Mouse (Mus musculus): ENCODE measurements around the gene Sox18.
A peak's percentile ranks its signal among the peaks of the same experiment; 100 is the strongest.

The Sox18 gene

DNA sequence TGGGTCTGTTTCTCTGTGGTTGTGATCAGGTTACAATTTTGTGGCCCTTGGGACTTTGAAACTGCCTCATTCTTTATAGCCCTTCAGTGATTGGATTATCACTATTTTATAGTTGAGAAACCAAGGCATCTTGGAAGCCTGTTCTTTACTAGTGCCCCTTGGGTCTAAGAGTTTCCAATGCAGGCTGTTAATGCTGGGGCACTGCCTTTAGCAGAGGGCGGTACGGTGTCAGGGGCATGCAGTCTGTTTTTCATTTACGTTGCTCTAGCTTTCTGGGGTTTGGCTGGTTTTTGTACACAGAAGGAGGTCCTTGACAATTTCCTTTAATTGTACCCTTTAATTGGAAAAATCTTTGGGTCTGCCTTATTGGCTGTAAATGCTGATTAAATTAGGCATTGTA is 25.8 kb downstream of the Sox18 start:
- no peak for DNase-seq

DNA sequence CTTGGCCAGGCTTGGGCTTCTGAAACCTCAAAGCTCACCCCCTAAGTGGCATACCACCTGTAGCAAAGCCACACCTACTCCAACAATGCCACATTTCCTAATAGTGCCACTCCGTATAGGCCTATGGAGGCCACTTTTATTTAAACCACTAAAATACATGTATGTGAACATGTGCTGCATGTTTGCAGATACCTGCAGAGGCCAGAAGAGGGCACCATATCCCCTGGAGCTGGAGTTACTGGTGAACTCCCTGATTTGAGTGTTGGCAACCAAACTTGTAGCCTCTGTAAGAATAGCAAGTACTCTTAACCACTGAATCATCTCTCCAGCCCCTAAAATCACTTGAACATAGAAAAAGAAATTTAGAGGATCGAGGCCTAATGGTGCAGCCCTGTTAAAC is 27.1 kb downstream of the Sox18 start:
- peak; percentile 38 to 42 for DNase-seq

DNA sequence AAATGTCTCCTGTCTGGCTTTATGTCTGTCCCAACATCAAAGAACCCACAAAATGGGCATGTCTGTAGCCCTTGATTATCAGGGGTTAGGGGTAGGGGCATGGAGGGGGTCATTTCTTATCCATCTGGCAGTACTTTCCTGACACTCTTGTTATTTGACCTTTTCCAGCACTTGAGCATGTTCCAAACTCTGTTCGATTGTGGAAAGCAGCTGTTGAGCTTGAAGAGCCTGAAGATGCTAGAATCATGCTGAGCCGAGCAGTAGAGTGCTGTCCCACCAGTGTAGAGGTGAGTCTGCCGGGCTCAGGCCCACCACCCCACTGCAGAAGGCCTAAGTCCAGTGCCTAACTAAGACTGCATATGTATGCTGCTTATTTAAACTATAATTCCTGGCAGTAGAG is 35.6 kb downstream of the Sox18 start:
- DNase-seq: no peak

- peak; percentile 54 to 55 for DNase-seq
Observed at GRCm38 (mm10) chr2:181632624-181633023, 38.8 kb downstream of the Sox18 start.

GRCm38 (mm10) chr2:181628471-181628870 is 43.0 kb downstream of the Sox18 start:
- no peak for DNase-seq

DNA sequence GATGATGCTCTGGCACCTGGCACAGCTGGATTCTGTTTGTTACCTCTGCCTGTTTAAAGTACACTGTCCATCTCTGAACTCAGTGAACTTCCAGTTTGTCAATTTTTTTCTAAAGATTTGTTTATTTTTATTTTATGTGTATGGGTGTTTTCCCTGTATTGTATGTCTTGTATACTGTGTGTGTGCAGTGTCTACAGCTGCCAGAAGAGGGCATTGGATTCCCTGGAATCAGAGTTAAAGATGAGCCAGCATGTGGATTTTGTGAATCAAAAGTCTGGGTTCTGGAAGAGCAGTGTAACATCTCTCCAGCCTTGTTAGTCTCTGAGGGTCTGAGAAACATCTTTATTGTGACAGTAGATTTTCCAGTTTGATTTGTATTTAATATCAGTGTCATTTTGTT is 48.0 kb downstream of the Sox18 start:
- DNase-seq: peak; percentile 15 to 31

All from cerebellum, postnatal 36 days (tissue).